ENCODE assay signal across 8 mouse cellular contexts in the genomic region with DNA sequence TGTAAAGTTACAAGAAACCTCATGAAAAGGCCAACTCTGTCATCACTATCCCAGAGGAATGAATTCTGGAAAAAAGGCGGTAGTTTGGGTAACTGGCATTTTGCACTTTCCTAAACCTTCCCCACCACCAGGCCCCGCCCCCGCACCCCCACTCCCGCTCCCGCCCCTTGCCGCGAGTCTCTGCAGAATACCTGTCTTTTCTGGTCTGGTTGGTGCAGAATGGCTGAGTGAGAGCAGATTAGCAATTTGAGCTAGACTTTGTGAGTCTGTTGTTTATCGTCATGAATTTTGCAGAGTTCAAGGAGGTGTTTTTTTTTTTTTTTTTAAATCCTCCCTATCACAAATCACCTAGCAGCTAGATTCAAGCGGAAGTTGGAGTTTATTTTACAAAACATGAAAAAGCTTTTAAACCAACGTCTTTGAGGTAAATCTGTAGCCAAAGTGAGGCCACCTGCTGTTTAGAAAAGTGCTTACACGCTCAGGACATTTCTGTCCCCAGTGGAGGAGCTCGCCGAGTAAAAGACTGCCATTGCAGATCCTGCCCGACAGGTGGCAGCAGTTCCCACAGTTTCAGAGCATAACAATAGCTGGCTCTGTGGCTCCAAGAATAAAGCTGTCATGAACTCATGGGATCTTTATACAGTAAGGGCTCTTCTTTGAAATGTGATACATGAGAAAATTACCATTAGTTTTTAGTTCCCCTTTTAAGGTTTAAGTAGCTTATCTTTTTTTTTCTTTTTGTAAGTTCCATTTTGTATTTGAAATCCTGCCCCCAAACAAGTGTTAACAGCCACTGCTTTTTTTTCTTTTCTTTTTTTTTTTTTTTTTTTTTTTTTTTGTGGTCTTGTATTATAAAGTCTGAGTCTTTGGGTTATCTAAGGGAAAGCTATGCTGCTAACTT.
DNase-seq lines count a peak whose midpoint lies in the region; ATAC-seq and TF ChIP-seq lines count a peak whose summit lies in the region.

No protein-coding gene starts in this region.

- intact Hi-C loops in heart, adult 2 months (cut with DNase I) = loop anchor here (1.0 to 10.0 kb wide), 4 partner anchors 72 to 875 kb away; no protein-coding TSS in a partner anchor

- H3K36me3 ChIP-seq in embryonic facial prominence, embryonic 14.5 days (ENCODE audit: control insufficient read depth, insufficient read depth, low read length) = no peaks in the 10 kb centered on the region
- H3K36me3 ChIP-seq in heart, adult 2 months (ENCODE audit: control insufficient read depth, insufficient read depth, low read length) = no peaks in the 10 kb centered on the region
- H3K36me3 ChIP-seq in kidney, adult 2 months (ENCODE audit: control insufficient read depth, insufficient read depth, low read length) = no peaks in the 10 kb centered on the region
- no peaks in the 10 kb centered on the region for H3K36me3 ChIP-seq in limb, embryonic 11.5 days (ENCODE audit: control insufficient read depth, insufficient read depth, low read length)
- H3K36me3 ChIP-seq in midbrain, embryonic 14.5 days (ENCODE audit: control insufficient read depth, insufficient read depth, low read length) = no peaks in the 10 kb centered on the region

- H3K4me3 ChIP-seq in embryonic facial prominence, embryonic 14.5 days (ENCODE audit: low read depth, low read length) = peak overlapping the region; percentile 19
- H3K4me3 ChIP-seq in heart, adult 2 months = no peak overlapping the region
- no peak overlapping the region for H3K4me3 ChIP-seq in kidney, adult 2 months (ENCODE audit: insufficient read depth, low read depth, low read length)
- no peak overlapping the region for H3K4me3 ChIP-seq in limb, embryonic 11.5 days (ENCODE audit: low read depth, low read length)
- H3K4me3 ChIP-seq in midbrain, embryonic 14.5 days (replicated peaks; ENCODE audit: low read depth, low read length) = no peak overlapping the region

- no peaks in the 10 kb centered on the region for H3K79me2 ChIP-seq in heart, adult 2 months (replicated peaks; ENCODE audit: control insufficient read depth, insufficient read depth, low read length)

- peak; percentile 82 for DNase-seq in 416B (ENCODE audit: low read depth)
- DNase-seq in adrenal gland, postnatal 4 days (ENCODE audit: low spot score in 2 of 2) = peak; percentile 54 to 70
- peak; percentile 91 for DNase-seq in embryonic facial prominence, embryonic 14.5 days (ENCODE audit: low spot score)
- DNase-seq in heart, adult 2 months = peak; percentile 80 to 85
- DNase-seq in kidney, adult 2 months = peak; percentile 92
- peak; percentile 94 for DNase-seq in limb, embryonic 11.5 days (ENCODE audit: low spot score)
- peak; percentile 95 for DNase-seq in midbrain, embryonic 14.5 days
- peak; percentile 54 for DNase-seq in spleen, adult 12 weeks (ENCODE audit: low spot score)

- TF ChIP-seq EP300 in heart, adult 2 months (IDR thresholded peaks at IDR 0.05; ENCODE audit: insufficient read depth, low read depth, low read length) = peak; percentile 61; the same call in 1 of the 2 replicates

- H3K27me3 ChIP-seq in embryonic facial prominence, embryonic 14.5 days (replicated peaks; ENCODE audit: control insufficient read depth, insufficient read depth, low read length) = no peaks in the 10 kb centered on the region
- H3K27me3 ChIP-seq in heart, adult 2 months (ENCODE audit: control insufficient read depth, insufficient read depth, low read length) = no peaks in the 10 kb centered on the region
- H3K27me3 ChIP-seq in kidney, adult 2 months (replicated peaks; ENCODE audit: control insufficient read depth, insufficient read depth, low read length) = no peaks in the 10 kb centered on the region
- H3K27me3 ChIP-seq in limb, embryonic 11.5 days (ENCODE audit: control insufficient read depth, insufficient read depth, low read length) = no peaks in the 10 kb centered on the region
- H3K27me3 ChIP-seq in midbrain, embryonic 14.5 days (ENCODE audit: control insufficient read depth, insufficient read depth, low read length) = no peaks in the 10 kb centered on the region; the same call in none of the 2 replicates

- no peak for TF ChIP-seq POLR2A in heart, adult 2 months (IDR thresholded peaks at IDR 0.05; ENCODE audit: insufficient read depth, low read depth, low read length)
- no peak for TF ChIP-seq POLR2A in kidney, adult 2 months (IDR thresholded peaks at IDR 0.05; ENCODE audit: low read depth, low read length)

- no peaks in the 10 kb centered on the region for H3K9me3 ChIP-seq in embryonic facial prominence, embryonic 14.5 days (ENCODE audit: control insufficient read depth, low read length)
- H3K9me3 ChIP-seq in limb, embryonic 11.5 days (ENCODE audit: control insufficient read depth, low read length) = no peaks in the 10 kb centered on the region
- H3K9me3 ChIP-seq in midbrain, embryonic 14.5 days (ENCODE audit: control insufficient read depth, low read length) = no peaks in the 10 kb centered on the region

- H3K27ac ChIP-seq in embryonic facial prominence, embryonic 14.5 days (replicated peaks; ENCODE audit: low read depth, low read length) = no peak overlapping the region
- H3K27ac ChIP-seq in heart, adult 2 months = no peak overlapping the region
- no peak overlapping the region for H3K27ac ChIP-seq in kidney, adult 2 months (ENCODE audit: insufficient read depth, low read depth, low read length)
- no peak overlapping the region for H3K27ac ChIP-seq in limb, embryonic 11.5 days (replicated peaks; ENCODE audit: low read depth, low read length)
- no peak overlapping the region for H3K27ac ChIP-seq in midbrain, embryonic 14.5 days (replicated peaks; ENCODE audit: low read depth, low read length)

- ATAC-seq in embryonic facial prominence, embryonic 14.5 days (ENCODE audit: low read depth) = peak; percentile 87
- ATAC-seq in limb, embryonic 11.5 days (ENCODE audit: insufficient number of reproducible peaks, low FRiP score, low TSS enrichment, low read depth) = peak; percentile 84
- peak; percentile 75; the same call in 1 of the 2 replicates for ATAC-seq in midbrain, embryonic 14.5 days (ENCODE audit: low FRiP score, low TSS enrichment)

- no peak overlapping the region for H3K9ac ChIP-seq in embryonic facial prominence, embryonic 14.5 days (ENCODE audit: low read depth, low read length)
- no peak overlapping the region for H3K9ac ChIP-seq in heart, adult 2 months (ENCODE audit: low read depth, low read length)
- no peak overlapping the region for H3K9ac ChIP-seq in limb, embryonic 11.5 days (ENCODE audit: low read length)
- 0 out of 2 replicates have a peak overlapping the region, but pooled peaks have one; percentile 23 for H3K9ac ChIP-seq in midbrain, embryonic 14.5 days (replicated peaks; ENCODE audit: low read length)

- H3K4me1 ChIP-seq in embryonic facial prominence, embryonic 14.5 days (ENCODE audit: control insufficient read depth, insufficient read depth, low read length) = no peaks in the 10 kb centered on the region
- no peaks in the 10 kb centered on the region for H3K4me1 ChIP-seq in heart, adult 2 months (ENCODE audit: control insufficient read depth, insufficient read depth, low read length)
- H3K4me1 ChIP-seq in kidney, adult 2 months (ENCODE audit: control insufficient read depth, insufficient read depth, low read length) = no peaks in the 10 kb centered on the region
- no peaks in the 10 kb centered on the region for H3K4me1 ChIP-seq in limb, embryonic 11.5 days (ENCODE audit: control insufficient read depth, insufficient read depth, low read length)
- H3K4me1 ChIP-seq in midbrain, embryonic 14.5 days (ENCODE audit: control insufficient read depth, insufficient read depth, low read length) = no peaks in the 10 kb centered on the region

- no peak; the same call in 1 of the 2 replicates for TF ChIP-seq CTCF in heart, adult 2 months (IDR thresholded peaks at IDR 0.05)
- TF ChIP-seq CTCF in kidney, adult 2 months (conservative IDR thresholded peaks at IDR 0.05; ENCODE audit: insufficient read depth, insufficient read length, low read depth, low read length) = peak; percentile 98

- WGBS in embryonic facial prominence, embryonic 14.5 days = 2% methylated on average over 14 of the region's 14 CpGs
- 6% methylated on average over 14 of the region's 14 CpGs for WGBS in heart, adult 2 months
- 4% methylated on average over 14 of the region's 14 CpGs for WGBS in kidney, adult 2 months
- WGBS in limb, embryonic 11.5 days = 6% methylated on average over 14 of the region's 14 CpGs
- 5% methylated on average over 14 of the region's 14 CpGs for WGBS in midbrain, embryonic 14.5 days

- peak overlapping the region; percentile 50 for H3K4me2 ChIP-seq in embryonic facial prominence, embryonic 14.5 days (ENCODE audit: low read depth, low read length)
- no peak overlapping the region for H3K4me2 ChIP-seq in limb, embryonic 11.5 days (ENCODE audit: low read depth, severe bottlenecking)
- H3K4me2 ChIP-seq in midbrain, embryonic 14.5 days (ENCODE audit: low read length) = peak overlapping the region; percentile 37
